Mouse (Mus musculus) embryonic facial prominence, embryonic 14.5 days (tissue): ENCODE measurements at regions not wholly inside any gene's neighbourhood (a gene's known extent, or its start where the extent isn't known, plus 50 kb on each side); places are given as distances from the start of the nearest gene placed in this dataset.

Experiments used
- ATAC-seq: fragments of 200-750 bp; cut with Nextera tagmentation; 2 replicates; pipeline ENCODE4 v1.8.0; 2017; ENCODE audit warnings: low read depth, moderate number of reproducible peaks, moderate TSS enrichment
- DNase-seq: peaks from one replicate; pipeline ENCODE4 v3.0.0-alpha.2; 2015; ENCODE audit warnings: low spot score
- H3K27ac ChIP-seq: fragments of 300-500 bp; sonication (generic); replicated peaks from 2 replicates; pipeline ENCODE4 v1.5.1; 2014; ENCODE audit warnings: low read depth, mild to moderate bottlenecking, low read length, moderate library complexity
- H3K27me3 ChIP-seq: fragments of 300-500 bp; sonication (generic); replicated peaks from 2 replicates; pipeline ENCODE4 v1.6.1; 2014; ENCODE audit warnings: low read length; ENCODE audit not compliant: control insufficient read depth, insufficient read depth
- H3K36me3 ChIP-seq: fragments of 300-500 bp; sonication (generic); 2 replicates; pipeline ENCODE4 v1.6.1; 2014; ENCODE audit warnings: low read length, mixed read lengths; ENCODE audit not compliant: control insufficient read depth, insufficient read depth
- H3K4me1 ChIP-seq: fragments of 300-500 bp; sonication (generic); 2 replicates; pipeline ENCODE4 v1.6.1; 2014; ENCODE audit warnings: antibody characterized with exemption, low read length; ENCODE audit not compliant: control insufficient read depth, insufficient read depth
- H3K4me2 ChIP-seq: fragments of 300-500 bp; sonication (generic); 2 replicates; pipeline ENCODE4 v1.6.1; 2014; ENCODE audit warnings: low read depth, mild to moderate bottlenecking, low read length, moderate library complexity, mixed read lengths
- H3K4me3 ChIP-seq: fragments of 300-500 bp; sonication (generic); 2 replicates; pipeline ENCODE4 v1.5.1; 2014; ENCODE audit warnings: low read depth, mild to moderate bottlenecking, low read length
- H3K9ac ChIP-seq: fragments of 300-500 bp; sonication (generic); 2 replicates; pipeline ENCODE4 v1.6.1; 2014; ENCODE audit warnings: low read depth, mild to moderate bottlenecking, low read length, moderate library complexity, mixed read lengths
- H3K9me3 ChIP-seq: fragments of 300-500 bp; sonication (generic); 2 replicates; pipeline ENCODE4 v1.6.1; 2016; ENCODE audit warnings: low read length; ENCODE audit not compliant: control insufficient read depth
- WGBS: fragments of 180-500 bp; shearing (Covaris S2); extraction: QIAGEN DNeasy Blood & Tissue Kit; methylation state at CpG from one replicate; pipeline ENCODE4 v1.1.7; 2014; 5-methylcytosine and 5-hydroxymethylcytosine counted together

GRCm38 (mm10) chr15:36427334-36427733 lies 580.2 kb downstream of the Zfp706 start:
- ATAC-seq, result no peak
- 49% methylated on average over 4 of the region's 4 CpGs for WGBS
- 0 out of 2 replicates have a peak, but pooled peaks cover 3% of the 10 kb centered on the region for H3K4me1 ChIP-seq
- DNase-seq, result no peak
- H3K27me3 ChIP-seq, result no peaks in the 10 kb centered on the region
- H3K36me3 ChIP-seq, result no peaks in the 10 kb centered on the region
- no peaks in the 10 kb centered on the region for H3K9me3 ChIP-seq
- no peak overlapping the region for H3K4me2 ChIP-seq
- no peak overlapping the region for H3K9ac ChIP-seq
- H3K27ac ChIP-seq, result no peak overlapping the region
- H3K4me3 ChIP-seq, result no peak overlapping the region

- H3K36me3 ChIP-seq, result no peaks in the 10 kb centered on the region
- no peak overlapping the region for H3K4me3 ChIP-seq
- H3K27ac ChIP-seq, result no peak overlapping the region
- H3K9me3 ChIP-seq, result no peaks in the 10 kb centered on the region
- 80% methylated on average over 8 of the region's 8 CpGs for WGBS
- no peak for DNase-seq
- H3K27me3 ChIP-seq, result no peaks in the 10 kb centered on the region
- ATAC-seq, result no peak
- H3K9ac ChIP-seq, result no peak overlapping the region
- 0 out of 2 replicates have a peak, but pooled peaks cover 3% of the 10 kb centered on the region for H3K4me1 ChIP-seq
- no peak overlapping the region for H3K4me2 ChIP-seq
Observed at GRCm38 (mm10) chr15:36425902-36426301, 581.7 kb downstream of the Zfp706 start.

- Histone ChIP-seq H3K27ac (no peak overlapping the region), H3K27me3 (no peaks in the 10 kb centered on the region), H3K9me3 (no peaks in the 10 kb centered on the region), H3K9ac (no peak overlapping the region), H3K4me3 (no peak overlapping the region), H3K4me2 (no peak overlapping the region), H3K4me1 (0 out of 2 replicates have a peak, but pooled peaks cover 3% of the 10 kb centered on the region), H3K36me3 (no peaks in the 10 kb centered on the region)
- no peak for ATAC-seq
- DNase-seq, result no peak
- 87% methylated on average over 8 of the region's 8 CpGs for WGBS
Observed at GRCm38 (mm10) chr15:36424047-36424446, 583.5 kb downstream of the Zfp706 start.

GRCm38 (mm10) chr15:36422781-36423180 lies 584.8 kb downstream of the Zfp706 start:
- Histone ChIP-seq H3K9me3 (no peaks in the 10 kb centered on the region), H3K4me1 (0 out of 2 replicates have a peak, but pooled peaks cover 3% of the 10 kb centered on the region), H3K9ac (no peak overlapping the region), H3K36me3 (no peaks in the 10 kb centered on the region), H3K4me3 (no peak overlapping the region), H3K4me2 (no peak overlapping the region), H3K27ac (no peak overlapping the region), H3K27me3 (no peaks in the 10 kb centered on the region)
- ATAC-seq (peak; percentile 37; the same call in 1 of the 2 replicates), DNase-seq (peak; percentile 51)
- WGBS, result 37% methylated on average over 3 of the region's 3 CpGs

DNA sequence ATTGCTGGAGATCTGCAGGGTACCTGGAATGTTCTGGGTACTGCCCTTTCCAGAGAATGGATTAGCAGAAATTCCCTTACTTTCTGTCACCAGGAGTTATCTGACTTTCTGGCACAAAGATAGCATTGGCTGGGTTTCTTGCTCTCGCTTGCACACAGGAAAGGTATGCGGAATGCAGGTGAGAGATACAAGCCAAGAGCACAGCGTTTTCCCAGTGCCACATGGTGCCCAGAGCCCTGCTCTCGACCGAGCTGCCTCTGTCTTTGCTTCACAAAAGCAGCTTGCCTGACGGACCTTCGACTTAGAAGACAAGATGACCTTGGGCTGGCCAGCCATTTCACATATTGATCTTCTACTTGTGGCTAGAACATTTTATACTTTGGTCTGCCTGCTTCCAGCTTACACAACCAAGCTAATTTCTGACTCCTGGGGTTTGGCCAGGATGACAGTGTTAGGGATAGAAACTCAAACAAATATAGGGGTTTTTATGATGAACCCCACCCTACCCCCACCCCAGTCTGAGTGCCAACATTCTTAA lies 587.6 kb downstream of the Zfp706 start:
- WGBS, result 80% methylated on average over 7 of the region's 7 CpGs
- no peak overlapping the region for H3K9ac ChIP-seq
- DNase-seq, result no peak
- 0 out of 2 replicates have a peak, but pooled peaks cover 3% of the 10 kb centered on the region for H3K4me1 ChIP-seq
- no peak for ATAC-seq
- no peak overlapping the region for H3K4me2 ChIP-seq
- H3K4me3 ChIP-seq, result no peak overlapping the region
- H3K27ac ChIP-seq, result no peak overlapping the region
- no peaks in the 10 kb centered on the region for H3K27me3 ChIP-seq
- no peaks in the 10 kb centered on the region for H3K9me3 ChIP-seq
- no peaks in the 10 kb centered on the region for H3K36me3 ChIP-seq

GRCm38 (mm10) chr15:36417426-36417825 lies 590.1 kb downstream of the Zfp706 start:
- no peak for ATAC-seq
- H3K4me3 ChIP-seq, result no peak overlapping the region
- no peaks in the 10 kb centered on the region for H3K4me1 ChIP-seq
- H3K9me3 ChIP-seq, result no peaks in the 10 kb centered on the region
- DNase-seq, result no peak
- no peaks in the 10 kb centered on the region for H3K27me3 ChIP-seq
- no peak overlapping the region for H3K4me2 ChIP-seq
- no peak overlapping the region for H3K9ac ChIP-seq
- no peaks in the 10 kb centered on the region for H3K36me3 ChIP-seq
- WGBS, result 57% methylated on average over 3 of the region's 3 CpGs
- no peak overlapping the region for H3K27ac ChIP-seq

DNA sequence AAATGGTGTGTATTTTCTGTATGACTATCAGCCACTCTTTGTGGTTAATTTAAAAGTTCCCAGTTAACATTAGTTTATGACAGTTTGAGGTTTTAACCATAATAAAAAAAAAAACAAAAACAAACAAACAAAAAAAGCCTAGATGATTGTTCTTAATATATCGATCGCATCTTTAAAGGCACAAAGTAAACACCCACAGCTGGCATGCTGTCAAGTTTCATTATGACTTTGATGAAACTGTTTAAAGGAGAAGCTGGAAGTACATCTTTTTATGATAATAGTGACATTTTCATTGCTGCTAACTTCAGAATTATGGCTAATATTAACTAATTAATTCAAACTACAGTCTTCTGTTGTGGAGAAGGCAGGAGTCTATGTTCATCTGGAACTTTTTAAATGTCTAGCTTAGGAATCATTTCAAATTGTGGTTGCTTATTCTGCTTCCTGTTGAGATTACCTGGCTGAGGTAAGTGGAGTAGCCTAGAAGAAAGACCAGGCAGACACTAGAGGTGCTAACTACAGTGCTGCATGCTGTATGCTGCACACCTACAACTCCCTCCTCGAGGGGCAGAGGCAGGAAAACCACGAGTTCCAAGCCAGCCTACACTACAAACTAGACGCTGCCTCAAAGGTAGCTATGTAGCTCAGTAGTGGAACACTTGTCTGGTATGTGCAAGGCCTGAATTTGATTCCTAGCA lies 591.9 kb downstream of the Zfp706 start:
- H3K4me1 ChIP-seq, result no peaks in the 10 kb centered on the region
- WGBS, result 73% methylated on average over 5 of the region's 5 CpGs
- H3K4me2 ChIP-seq, result no peak overlapping the region
- no peaks in the 10 kb centered on the region for H3K36me3 ChIP-seq
- ATAC-seq, result no peak
- H3K4me3 ChIP-seq, result no peak overlapping the region
- H3K9ac ChIP-seq, result no peak overlapping the region
- DNase-seq, result no peak
- no peaks in the 10 kb centered on the region for H3K27me3 ChIP-seq
- no peak overlapping the region for H3K27ac ChIP-seq
- no peaks in the 10 kb centered on the region for H3K9me3 ChIP-seq

DNA sequence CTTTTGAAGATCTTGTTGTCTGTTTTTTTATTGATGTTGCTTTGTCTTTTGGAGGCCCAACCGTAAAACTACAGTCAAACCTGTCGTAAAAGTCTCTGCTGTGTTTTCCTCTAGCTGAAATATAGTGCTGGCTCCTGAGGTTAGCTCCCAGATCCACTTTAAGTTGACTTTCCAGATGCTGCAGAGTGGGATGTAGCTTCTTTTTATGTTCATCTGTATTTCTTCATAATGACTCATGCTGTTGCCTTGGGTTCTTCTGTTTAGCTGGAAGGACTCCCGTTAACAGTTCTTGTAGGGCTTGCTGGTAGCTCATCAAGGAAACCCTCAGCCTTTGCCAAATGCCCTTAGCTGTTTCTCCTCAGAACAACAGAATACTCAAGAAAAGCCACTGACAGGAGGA lies 595.6 kb downstream of the Zfp706 start:
- H3K4me2 ChIP-seq, result no peak overlapping the region
- no peaks in the 10 kb centered on the region for H3K36me3 ChIP-seq
- H3K4me3 ChIP-seq, result no peak overlapping the region
- H3K9ac ChIP-seq, result no peak overlapping the region
- no peak overlapping the region for H3K27ac ChIP-seq
- H3K4me1 ChIP-seq, result no peaks in the 10 kb centered on the region
- peaks cover 1% of the 10 kb centered on the region; the same call in 1 of the 2 replicates for H3K9me3 ChIP-seq
- no peak for DNase-seq
- ATAC-seq, result no peak
- H3K27me3 ChIP-seq, result no peaks in the 10 kb centered on the region
- 84% methylated on average over 3 of the region's 3 CpGs for WGBS

DNA sequence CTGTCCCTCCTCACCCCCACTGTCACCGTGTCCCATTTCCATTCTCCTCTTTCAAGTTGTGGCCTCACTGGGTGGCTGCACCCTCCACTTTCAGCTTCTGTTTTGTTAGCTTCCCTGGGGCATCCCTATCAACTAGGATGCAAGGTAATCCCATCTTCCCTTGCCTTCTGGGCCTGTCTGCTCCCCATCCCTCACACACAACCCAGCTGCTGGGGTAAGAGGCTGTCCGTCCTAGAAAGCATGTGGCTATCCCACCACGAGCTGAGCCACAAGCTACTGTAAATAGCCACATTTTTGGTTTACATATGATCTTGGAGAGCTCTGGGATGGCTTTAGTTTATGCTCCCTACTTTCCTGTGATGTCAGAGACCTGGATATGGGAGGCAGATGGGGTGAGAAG lies 602.1 kb downstream of the Zfp706 start:
- H3K4me1 ChIP-seq, result peaks cover 6% of the 10 kb centered on the region; the same call in 1 of the 2 replicates
- no peak for DNase-seq
- ATAC-seq, result no peak
- no peak overlapping the region for H3K9ac ChIP-seq
- WGBS, result 74% methylated on average over 3 of the region's 3 CpGs
- H3K4me3 ChIP-seq, result no peak overlapping the region
- no peaks in the 10 kb centered on the region for H3K27me3 ChIP-seq
- no peak overlapping the region for H3K27ac ChIP-seq
- H3K9me3 ChIP-seq, result peaks cover 3% of the 10 kb centered on the region; the same call in 1 of the 2 replicates
- H3K36me3 ChIP-seq, result no peaks in the 10 kb centered on the region
- no peak overlapping the region for H3K4me2 ChIP-seq
